In the genomic region with DNA sequence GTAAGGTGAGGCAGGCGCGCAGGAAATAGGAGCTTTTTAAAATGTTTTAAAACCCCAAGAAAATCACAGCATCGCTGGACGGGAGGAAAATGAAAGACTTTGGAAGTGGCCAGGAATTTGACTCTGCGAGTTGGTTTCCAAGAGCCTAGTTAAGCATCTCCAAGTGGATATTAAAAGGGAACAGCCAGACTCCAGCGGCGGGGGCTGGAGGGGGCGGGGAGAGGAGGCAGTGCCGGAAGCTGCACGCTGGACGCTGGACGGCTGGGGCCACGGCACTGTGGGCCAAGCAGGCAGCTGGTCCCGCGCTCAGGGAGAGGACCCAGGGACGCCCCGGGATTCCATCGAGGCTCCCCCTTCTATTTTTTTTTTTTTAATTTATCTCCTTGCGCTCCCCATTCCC, we compare ENCODE assay signal across 9 mouse cellular contexts. TPM values are rescaled to one million over a fixed set of nuclear protein-coding genes. Genes with fewer than 3 reads are reported as not detected.
DNase-seq lines count a peak whose midpoint lies in the region; ATAC-seq and TF ChIP-seq lines count a peak whose summit lies in the region.
"Had no signal": no experiment of that assay in that cellular context is flagged by ENCODE, and none has a peak within 500 bp of the region (broad histone marks: within the 10 kb centered on the region; RNA-seq: fewer than 3 reads in every experiment).

No protein-coding gene starts in this region.

- WGBS in forebrain, postnatal 0 days, result 27% methylated on average over 18 of the region's 19 CpGs
- WGBS in hindbrain, embryonic 10.5 days, result 28% methylated on average over 19 of the region's 19 CpGs
- WGBS in limb, embryonic 11.5 days, result 18% methylated on average over 19 of the region's 19 CpGs
- WGBS in midbrain, embryonic 12.5 days, result 29% methylated on average over 19 of the region's 19 CpGs

- H3K4me2 ChIP-seq in forebrain, postnatal 0 days (ENCODE audit: low read depth), result peak overlapping the region; percentile 33
- H3K4me2 ChIP-seq in limb, embryonic 11.5 days (ENCODE audit: low read depth, severe bottlenecking), result peak overlapping the region; percentile 62
- peak overlapping the region; percentile 38 for H3K4me2 ChIP-seq in midbrain, embryonic 12.5 days (replicated peaks)

- 0 out of 2 replicates have a peak, but pooled peaks cover 6% of the 10 kb centered on the region for H3K4me1 ChIP-seq in forebrain, postnatal 0 days (ENCODE audit: insufficient read depth)
- H3K4me1 ChIP-seq in hindbrain, embryonic 10.5 days (replicated peaks), result peaks cover 58% of the 10 kb centered on the region
- H3K4me1 ChIP-seq in limb, embryonic 11.5 days (ENCODE audit: control insufficient read depth, insufficient read depth, low read length), result peaks cover 29% of the 10 kb centered on the region
- H3K4me1 ChIP-seq in midbrain, embryonic 12.5 days, result peaks cover 18% of the 10 kb centered on the region; the same call in 1 of the 2 replicates

- DNase-seq in adrenal gland, adult (ENCODE audit: inconsistent age in 2 of 2, low spot score in 1 of 2), result peak; percentile 83 to 88
- no peak for DNase-seq in adrenal gland, adult 8-10 months
- no peak for DNase-seq in forebrain, postnatal 0 days
- peak; percentile 33 for DNase-seq in hindbrain, embryonic 10.5 days (ENCODE audit: low spot score)
- peak; percentile 75 for DNase-seq in limb, embryonic 11.5 days (ENCODE audit: low spot score)
- no peak for DNase-seq in retina, embryonic 14.5 days (ENCODE audit: low spot score)
- no peak for DNase-seq in cerebellum, adult 9-10 months

- no peak overlapping the region for H3K9ac ChIP-seq in forebrain, postnatal 0 days
- H3K9ac ChIP-seq in limb, embryonic 11.5 days (ENCODE audit: low read length), result peak overlapping the region; percentile 45
- H3K9ac ChIP-seq in midbrain, embryonic 12.5 days (replicated peaks), result no peak overlapping the region

- TF ChIP-seq CTCF in forebrain, postnatal 0 days (IDR thresholded peaks at IDR 0.05; ENCODE audit: low read depth), result no peak

- H3K27ac ChIP-seq in forebrain, postnatal 0 days (ENCODE audit: low read depth, low read length), result no peak overlapping the region
- H3K27ac ChIP-seq in hindbrain, embryonic 10.5 days, result peak overlapping the region; percentile 75; the same call in 1 of the 2 replicates
- no peak overlapping the region for H3K27ac ChIP-seq in limb, embryonic 11.5 days (replicated peaks; ENCODE audit: low read depth, low read length)
- H3K27ac ChIP-seq in midbrain, embryonic 12.5 days (replicated peaks), result no peak overlapping the region

- H3K36me3 ChIP-seq in forebrain, postnatal 0 days (ENCODE audit: insufficient read depth), result no peaks in the 10 kb centered on the region
- no peaks in the 10 kb centered on the region for H3K36me3 ChIP-seq in hindbrain, embryonic 10.5 days
- no peaks in the 10 kb centered on the region for H3K36me3 ChIP-seq in limb, embryonic 11.5 days (ENCODE audit: control insufficient read depth, insufficient read depth, low read length)
- no peaks in the 10 kb centered on the region for H3K36me3 ChIP-seq in midbrain, embryonic 12.5 days

- no peak overlapping the region for H3K4me3 ChIP-seq in forebrain, postnatal 0 days (ENCODE audit: low read depth, low read length)
- peak overlapping the region; percentile 27 for H3K4me3 ChIP-seq in hindbrain, embryonic 10.5 days
- peak overlapping the region; percentile 16 for H3K4me3 ChIP-seq in limb, embryonic 11.5 days (ENCODE audit: low read depth, low read length)
- H3K4me3 ChIP-seq in midbrain, embryonic 12.5 days, result 0 out of 2 replicates have a peak overlapping the region, but pooled peaks have one; percentile 3
- H3K4me3 ChIP-seq: megakaryocyte, embryonic 14.5 days had no signal

- H3K27me3 ChIP-seq in forebrain, postnatal 0 days (ENCODE audit: insufficient read depth, low read length), result no peaks in the 10 kb centered on the region
- H3K27me3 ChIP-seq in hindbrain, embryonic 10.5 days (ENCODE audit: insufficient read depth, poor library complexity, severe bottlenecking), result peaks cover 25% of the 10 kb centered on the region; the same call in 1 of the 2 replicates
- H3K27me3 ChIP-seq in limb, embryonic 11.5 days (ENCODE audit: control insufficient read depth, insufficient read depth, low read length), result no peaks in the 10 kb centered on the region
- H3K27me3 ChIP-seq in midbrain, embryonic 12.5 days, result peaks cover 12% of the 10 kb centered on the region; the same call in 1 of the 2 replicates

- ATAC-seq in forebrain, postnatal 0 days, result no peak
- no peak; the same call in 1 of the 2 replicates for ATAC-seq in limb, embryonic 11.5 days (ENCODE audit: insufficient number of reproducible peaks, low FRiP score, low TSS enrichment, low read depth)
- no peak for ATAC-seq in midbrain, embryonic 12.5 days (ENCODE audit: low FRiP score, low read depth)

- H3K9me3 ChIP-seq in forebrain, postnatal 0 days (ENCODE audit: low read length), result no peaks in the 10 kb centered on the region
- no peaks in the 10 kb centered on the region for H3K9me3 ChIP-seq in hindbrain, embryonic 10.5 days
- no peaks in the 10 kb centered on the region for H3K9me3 ChIP-seq in limb, embryonic 11.5 days (ENCODE audit: control insufficient read depth, low read length)
- no peaks in the 10 kb centered on the region for H3K9me3 ChIP-seq in midbrain, embryonic 12.5 days
- H3K9me3 ChIP-seq: megakaryocyte, embryonic 14.5 days had no signal

RNA-seq across cellular contexts. Expression of gene Sept9, which starts 32.6 kb away (rescaled TPM):
- 100 to 1,000 TPM; 114 to 136 (median 132) TPM for total RNA-seq in adrenal gland, adult 8-10 months (2022)
- total RNA-seq in forebrain, postnatal 0 days (2014; rRNA removed), result 99.3 and 112 TPM in 2 replicates
- polyA plus RNA-seq in forebrain, postnatal 0 days (2015; fragmentation: Nextera tagmentation; extraction: Ambion mirVana), result 99.7 and 112 TPM in 2 replicates
- polyA plus RNA-seq in hindbrain, embryonic 10.5 days (2016; fragmentation: Nextera tagmentation; extraction: Ambion mirVana), result 186 and 206 TPM in 2 replicates
- polyA plus RNA-seq in limb, embryonic 11.5 days (2014; fragmentation: Nextera tagmentation; extraction: Ambion mirVana), result 208 and 226 TPM in 2 replicates
- 162 and 176 TPM in 2 replicates for polyA plus RNA-seq in midbrain, embryonic 12.5 days (2016; fragmentation: Nextera tagmentation; extraction: Ambion mirVana)

Comparison
In these comparisons a context has a peak if more than half of its experiments do, and no peak if none do; other contexts are left out.
1. DNase-seq: peak in adrenal gland, adult (2 of 2), hindbrain, embryonic 10.5 days (single experiment) and limb, embryonic 11.5 days (single experiment); none in adrenal gland, adult 8-10 months (single experiment), forebrain, postnatal 0 days (single experiment), retina, embryonic 14.5 days (single experiment) and cerebellum, adult 9-10 months (single experiment).
2. Peak in every context shown above with its lines, with median percentiles within 50 percentile points of each other: H3K4me2 ChIP-seq.